Mouse (Mus musculus) embryonic fibroblast, embryonic 13.5 days (primary cell): ENCODE results near the gene Ndufa6.

ENCODE experiments used
- CTCF ChIP-seq: IDR thresholded peaks from 2 replicates; pipeline ENCODE4 v1.5.1; 2011; ENCODE audit warnings: mild to moderate bottlenecking, control low read depth, low read length, moderate library complexity, borderline replicate concordance; ENCODE audit not compliant: insufficient read depth
- POLR2A ChIP-seq: IDR thresholded peaks from 2 replicates; pipeline ENCODE4 v1.6.1; 2011; ENCODE audit warnings: low read depth, mild to moderate bottlenecking, control low read depth, low read length, moderate library complexity

- TF ChIP-seq POLR2A (no peak), CTCF (no peak)
Observed at GRCm38 (mm10) chr15:82368146-82368545, 14.0 kb upstream of the Ndufa6 start.
